Mouse (Mus musculus) G1E-ER4 (cell line): ENCODE results near the gene Itprid1. TPM values are rescaled to one million over a fixed set of nuclear protein-coding genes. Genes with fewer than 3 reads are reported as not detected.

Experiments
- GATA1 ChIP-seq: IDR thresholded peaks from one replicate; pipeline ENCODE4 v1.8.0; 2012; ENCODE audit warnings: low read length, inconsistent platforms
- polyA plus RNA-seq: library from polyadenylated mRNA; stranded (reverse); fragments of >175 nt; gene quantifications from 2 replicates; pipeline ENCODE4 v1.2.3, GENCODE M21; 2012

The Itprid1 gene
- polyA plus RNA-seq, 1 experiment = not detected

DNA sequence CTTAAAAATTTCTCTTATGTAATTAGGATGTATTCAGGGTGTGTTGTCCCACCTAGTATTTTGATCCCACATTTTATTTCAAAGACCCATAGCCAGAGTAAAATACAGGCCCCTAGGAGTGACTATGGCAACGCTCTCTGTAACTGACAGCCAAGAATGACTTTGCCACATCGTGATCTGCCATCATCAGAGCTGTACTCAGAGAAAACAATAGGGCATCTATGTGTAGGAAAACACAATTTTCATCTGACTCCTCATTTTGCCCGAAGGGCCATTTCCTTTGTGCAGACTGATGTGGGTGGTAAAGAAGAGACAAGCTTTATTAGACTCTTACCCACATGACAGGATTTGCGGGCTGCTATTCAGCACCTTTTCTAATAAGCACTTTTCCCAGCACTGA, 172.0 kb downstream of the Itprid1 start:
- TF ChIP-seq GATA1 = no peak

DNA sequence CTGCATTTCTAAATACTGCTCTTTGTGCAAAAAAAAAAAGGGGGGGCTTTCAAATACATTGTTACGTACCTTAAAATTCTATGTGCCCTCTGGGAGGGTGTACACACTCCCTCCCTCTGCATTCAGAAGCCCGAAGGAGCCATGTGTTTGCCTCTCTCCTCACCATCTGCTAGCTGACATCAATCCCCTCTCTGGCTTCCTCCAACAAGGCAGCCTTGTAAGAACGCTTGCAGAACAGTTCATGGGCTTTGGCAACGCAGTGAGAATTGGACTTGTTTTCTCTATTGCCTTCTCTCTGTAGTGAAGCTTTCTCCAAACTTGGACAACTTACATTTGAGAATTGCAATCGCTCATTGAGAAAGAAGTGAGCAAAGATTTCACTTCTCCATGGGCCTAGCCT, 175.7 kb downstream of the Itprid1 start:
- no peak for TF ChIP-seq GATA1

DNA sequence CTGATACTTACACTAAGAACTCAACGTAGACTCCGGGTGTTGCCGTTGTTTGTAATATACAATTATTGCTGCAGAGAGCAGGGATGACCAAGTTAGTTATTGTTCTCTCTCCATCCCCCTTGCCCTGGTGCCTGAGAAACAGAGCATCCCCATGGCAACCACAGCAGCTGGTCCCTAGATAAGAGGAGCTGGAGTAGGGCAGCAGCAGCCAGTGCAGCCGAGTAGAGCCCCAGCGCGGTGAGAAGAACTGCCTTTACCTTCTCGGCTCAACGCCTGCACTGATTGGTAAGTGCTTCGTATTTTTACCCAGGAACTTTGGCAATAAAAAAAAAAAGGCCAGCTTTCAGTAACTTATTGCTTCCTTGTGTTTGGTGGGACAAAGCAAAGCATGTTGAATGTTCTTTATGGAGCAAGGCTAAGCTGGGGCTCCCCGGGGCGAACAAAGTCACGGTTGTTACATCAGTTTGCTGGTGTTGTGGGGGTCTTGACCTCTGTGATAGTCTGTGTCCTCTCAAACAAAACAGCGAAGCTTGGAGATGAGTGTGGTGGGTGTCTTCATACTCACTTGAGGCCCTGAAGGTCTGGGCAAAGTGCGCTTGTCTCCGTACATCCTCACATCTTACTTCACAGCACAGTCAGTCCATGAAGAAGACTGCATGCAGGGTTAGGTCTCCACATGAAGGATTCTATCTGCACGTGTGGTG, 180.7 kb downstream of the Itprid1 start, which contains the start of gene Ppp1r17:
Ppp1r17 (plus strand) TSS at position 207 of the 704 bp plus-strand sequence.
- TF ChIP-seq GATA1 = no peak

DNA sequence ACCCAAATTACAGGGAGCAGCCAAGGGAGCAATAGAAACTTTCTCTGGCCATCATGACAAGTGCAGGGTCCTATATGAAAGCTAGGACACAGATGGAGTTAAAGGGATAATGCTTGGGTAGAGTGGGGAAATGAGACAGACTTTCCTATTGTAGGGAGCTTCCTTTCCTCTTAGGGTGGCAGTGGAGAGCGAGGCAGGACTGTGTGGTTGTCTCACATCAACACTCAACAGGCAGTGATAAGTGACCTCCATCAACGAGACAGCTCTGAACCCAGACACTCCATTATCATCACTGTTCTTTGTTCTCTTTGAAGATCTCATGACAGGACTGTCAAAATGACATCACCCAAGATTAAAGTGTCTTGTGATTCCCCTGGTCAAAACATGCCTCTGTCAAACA, 182.9 kb downstream of the Itprid1 start:
- no peak for TF ChIP-seq GATA1

DNA sequence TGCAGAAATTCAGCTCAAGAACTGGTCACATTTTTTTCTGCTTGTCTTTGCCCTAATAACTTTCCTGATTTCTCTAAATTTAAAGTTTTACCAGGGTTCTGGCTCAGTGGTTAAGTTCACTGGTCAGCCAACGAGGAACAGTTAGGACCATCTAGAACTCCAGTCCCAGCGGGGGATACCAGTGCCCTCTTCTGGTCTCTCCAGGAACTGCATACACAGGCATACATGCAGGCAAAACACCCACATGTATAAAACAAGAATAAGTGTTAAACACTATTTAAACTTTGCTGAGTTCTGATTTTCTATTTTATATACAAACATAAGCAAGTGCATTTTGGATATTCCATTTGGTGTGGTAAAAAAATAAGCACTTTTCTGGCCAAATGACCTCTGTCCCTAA, 188.8 kb downstream of the Itprid1 start:
- no peak for TF ChIP-seq GATA1

DNA sequence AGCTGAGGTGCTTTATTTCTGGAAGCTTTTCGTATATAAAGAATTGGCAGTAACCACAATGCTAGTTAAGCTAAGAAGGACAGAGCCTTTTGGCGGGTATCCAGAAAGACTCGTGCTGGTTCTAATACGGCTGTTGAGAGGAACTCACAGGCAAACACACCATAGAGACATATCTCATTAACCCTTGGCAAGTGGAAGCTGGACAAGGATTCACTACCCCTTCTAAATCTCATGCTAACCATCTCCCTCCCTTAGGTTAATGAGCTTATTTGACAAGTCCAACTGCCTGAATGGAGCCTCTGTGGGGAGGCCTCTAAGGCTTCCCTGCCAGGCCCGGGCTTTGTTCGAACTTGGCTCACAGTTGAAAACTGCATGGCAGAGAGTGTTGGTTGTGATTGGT, 190.6 kb downstream of the Itprid1 start:
- no peak for TF ChIP-seq GATA1

DNA sequence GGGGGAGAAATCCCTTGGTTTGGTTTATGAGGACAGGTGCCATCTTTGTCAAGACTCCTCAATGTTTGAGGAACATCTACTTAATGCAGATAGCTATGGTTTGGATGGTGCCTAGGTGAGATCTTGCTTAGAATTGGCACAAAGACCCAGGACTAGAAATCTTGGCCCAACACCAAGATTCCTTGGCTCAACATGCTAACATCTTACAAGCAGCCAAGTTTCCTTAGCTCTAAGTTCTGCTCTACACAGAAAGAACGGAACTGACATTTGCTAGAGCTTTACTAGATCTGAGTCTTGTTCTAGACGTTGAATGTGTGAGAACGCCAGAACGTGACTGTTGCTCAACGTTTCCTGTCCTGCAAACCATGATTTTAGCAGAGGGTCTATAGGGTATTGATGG, 191.3 kb downstream of the Itprid1 start:
- TF ChIP-seq GATA1 = no peak

Other genes with a start within 250 kb of the Itprid1 start
- not detected in 2 replicates for gene Neurod6, start 155.6 kb upstream of the Itprid1 start, polyA plus RNA-seq
- gene Ppp1r17, start 180.6 kb downstream of the Itprid1 start, polyA plus RNA-seq = not detected in 2 replicates